Mouse (Mus musculus) gastrocnemius, adult 8-10 months (tissue): ENCODE results near the gene Olfr715b. TPM values are rescaled to one million over a fixed set of nuclear protein-coding genes. Genes with fewer than 3 reads are reported as not detected.
"Not testable (repeated sequence)": the region's sequence is repeated elsewhere in the genome, so short reads cannot be mapped to it uniquely, and the experiment has no call there.

Source experiments
- DNase-seq, 2 experiments: peaks; one replicate each; pipeline ENCODE4 v3.0.0; 2022; ENCODE audit warnings: low spot score in 2 of 2
- total RNA-seq, 4 experiments: library from RNA; stranded (reverse); gene quantifications; 2 replicates each; pipeline ENCODE4 v1.2.4; 2022

Olfr715b gene
- total RNA-seq, result not detected

DNA sequence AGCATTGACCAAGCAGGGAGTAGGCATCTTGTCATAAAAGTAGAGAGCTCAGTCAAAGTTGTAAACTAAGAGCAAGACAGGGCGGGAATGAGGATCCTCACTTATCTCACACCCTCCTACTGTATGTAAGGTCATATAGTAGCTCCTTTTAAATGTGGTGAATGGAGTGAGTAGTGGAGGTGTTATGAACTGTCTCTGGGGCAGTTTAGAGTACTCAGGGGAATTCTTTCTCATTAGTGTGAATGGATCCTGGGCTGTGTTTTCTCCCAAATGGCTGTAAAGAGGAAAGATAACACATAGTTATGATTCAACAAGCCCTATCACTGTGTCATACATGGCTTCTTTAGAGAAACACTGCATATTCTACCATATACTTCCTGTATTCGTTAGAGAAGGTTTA is at the start of gene Olfr715b:
Olfr715b (minus strand) TSS at position 101 of the 400 bp plus-strand sequence.
- DNase-seq, result not testable (repeated sequence)

DNA sequence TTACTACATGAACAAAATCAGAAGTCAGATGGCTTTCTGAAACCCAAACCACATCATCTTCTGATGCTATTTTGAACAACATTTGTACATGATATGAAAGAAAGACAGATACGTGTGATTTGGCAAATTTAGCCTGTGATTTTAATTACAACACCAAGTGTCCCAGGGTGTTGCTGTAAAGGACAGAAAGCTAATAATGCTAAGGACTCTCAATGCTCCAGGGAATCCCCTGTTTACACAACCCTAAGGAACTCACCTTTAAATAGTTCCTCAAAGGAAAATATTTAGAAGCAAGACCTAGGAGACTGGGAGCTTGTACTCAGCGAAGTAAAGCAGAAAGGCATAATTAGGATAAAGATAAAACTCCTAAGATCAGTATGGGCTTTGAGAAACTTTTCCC is 27.9 kb upstream of the Olfr715b start, which contains the start of gene Olfr716:
Olfr716 (plus strand) TSS at position 301 of the 400 bp plus-strand sequence.
- not testable (repeated sequence) for DNase-seq

GRCm38 (mm10) chr7:107130983-107131382 is 20.8 kb upstream of the Olfr715b start, which contains the start of gene Olfr715:
Olfr715 (minus strand) TSS chr7:107131083.
- DNase-seq, result not testable (repeated sequence)

- DNase-seq, result no peak
These were observed 17.2 kb downstream of the Olfr715b start, which contains the start of gene Olfr17 for GRCm38 (mm10) chr7:107092920-107093319. Olfr17 (plus strand) TSS chr7:107093220.

DNA sequence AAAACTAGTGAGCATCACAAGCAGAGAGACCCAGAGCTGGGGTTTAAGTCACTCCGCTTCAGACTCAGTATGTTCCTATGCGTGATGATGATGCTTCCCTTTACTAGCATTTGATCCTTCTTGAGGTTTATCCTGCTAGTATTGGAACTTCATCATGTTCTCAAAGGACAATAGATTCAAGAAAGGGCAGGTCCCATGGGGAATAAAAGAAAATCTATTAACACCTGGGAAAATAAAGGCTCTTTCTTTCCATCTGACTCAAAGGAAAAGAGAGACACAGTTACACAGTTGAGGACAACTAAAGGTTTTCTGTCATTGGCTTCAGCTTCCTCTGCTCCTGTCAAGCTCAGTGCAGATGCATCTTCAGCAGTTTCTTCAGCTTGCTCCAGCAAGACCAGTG is 39.5 kb downstream of the Olfr715b start, which contains the start of gene Olfr714:
Olfr714 (plus strand) TSS at position 301 of the 400 bp plus-strand sequence.
- DNase-seq, result no peak

Other genes starting within 250 kb of the Olfr715b start
- gene Olfr704, start 247.2 kb downstream of the Olfr715b start, total RNA-seq, result not detected
- not detected for gene Olfr705, start 233.5 kb downstream of the Olfr715b start, total RNA-seq
- gene Olfr706, start 222.2 kb downstream of the Olfr715b start, total RNA-seq, result not detected
- not detected for gene Olfr707, start 209.1 kb downstream of the Olfr715b start, total RNA-seq
- not detected for gene Olfr1532-ps1, start 202.4 kb downstream of the Olfr715b start, total RNA-seq
- gene Olfr709-ps1, start 178.2 kb downstream of the Olfr715b start, total RNA-seq, result not detected
- gene Olfr710, start 162.1 kb downstream of the Olfr715b start, total RNA-seq, result not detected
- not detected for gene Olfr6, start 146.4 kb downstream of the Olfr715b start, total RNA-seq
- gene Olfr711, start 134.9 kb downstream of the Olfr715b start, total RNA-seq, result not detected
- gene Olfr2, start 104.3 kb downstream of the Olfr715b start, total RNA-seq, result not detected
- not detected for gene Olfr713, start 79.2 kb downstream of the Olfr715b start, total RNA-seq
- gene Olfr714, start 39.4 kb downstream of the Olfr715b start, total RNA-seq, result not detected
- gene Olfr17, start 17.1 kb downstream of the Olfr715b start, total RNA-seq, result not detected
- not detected for gene Olfr715, start 20.7 kb upstream of the Olfr715b start, total RNA-seq
- not detected for gene Olfr716, start 28.0 kb upstream of the Olfr715b start, total RNA-seq
- not detected for gene Nlrp14, start 56.6 kb upstream of the Olfr715b start, total RNA-seq
- gene Rbmxl2, start 99.1 kb upstream of the Olfr715b start, total RNA-seq, result not detected